Mouse (Mus musculus): ENCODE data around the gene Gpc1. TPM values are rescaled to one million over a fixed set of nuclear protein-coding genes. Genes with fewer than 3 reads are reported as not detected.

Gene Gpc1
- polyA plus RNA-seq, 1 experiment from 2014 or later: 73.6 TPM

DNA sequence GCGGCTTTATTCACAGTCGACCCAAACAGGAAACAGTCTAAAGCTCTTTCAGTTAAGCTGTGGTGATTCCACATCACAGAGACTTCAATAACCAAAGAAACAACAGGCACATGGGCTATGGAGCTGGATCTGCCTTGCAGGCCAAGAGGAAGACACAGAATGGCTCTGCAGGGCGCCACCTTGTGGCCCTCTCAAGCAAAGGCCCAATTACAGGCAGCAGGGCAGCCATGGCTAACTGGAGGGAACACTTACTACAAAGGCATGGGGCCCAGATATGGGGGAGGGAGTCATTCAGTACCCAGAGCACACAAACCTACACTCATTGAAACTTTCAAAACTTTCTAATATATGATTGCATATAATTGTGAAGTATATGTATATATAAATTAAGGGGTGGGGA is 63.6 kb downstream of the Gpc1 start:
- no peak overlapping the region for H3K4me2 ChIP-seq
- no peak overlapping the region for H3K4me3 ChIP-seq
- 11% methylated on average over 3 of the region's 3 CpGs for WGBS
- H3K27ac ChIP-seq: no peak overlapping the region
- no peaks in the 10 kb centered on the region for H3K36me3 ChIP-seq
- no peaks in the 10 kb centered on the region for H3K9me3 ChIP-seq
- ATAC-seq (ENCODE audit: insufficient number of reproducible peaks, low FRiP score, low TSS enrichment, low read depth): no peak
- 0 out of 2 replicates have a peak, but pooled peaks cover 3% of the 10 kb centered on the region for H3K4me1 ChIP-seq
- H3K27me3 ChIP-seq: 0 out of 2 replicates have a peak, but pooled peaks cover 8% of the 10 kb centered on the region
- H3K9ac ChIP-seq: no peak overlapping the region

GRCm38 (mm10) chr1:92902786-92903185 is 71.3 kb downstream of the Gpc1 start, which contains the start of gene Ankmy1:
Gene Ankmy1 (minus strand): TSS chr1:92902906.
- Histone ChIP-seq H3K27me3 (peaks cover 13% of the 10 kb centered on the region; the same call in 1 of the 2 replicates), H3K4me3 (0 out of 2 replicates have a peak within 1 kb of the TSS, but pooled peaks have one; percentile 3), H3K4me1 (peaks cover 18% of the 10 kb centered on the region), H3K9me3 (no peaks in the 10 kb centered on the region), H3K27ac (no peak within 1 kb of the TSS), H3K36me3 (no peaks in the 10 kb centered on the region), H3K4me2 (peak within 1 kb of the TSS; percentile 35), H3K9ac (no peak within 1 kb of the TSS)
- 1% methylated on average over 15 of the region's 15 CpGs for WGBS
- no peak for ATAC-seq (ENCODE audit: insufficient number of reproducible peaks, low FRiP score, low TSS enrichment, low read depth)

DNA sequence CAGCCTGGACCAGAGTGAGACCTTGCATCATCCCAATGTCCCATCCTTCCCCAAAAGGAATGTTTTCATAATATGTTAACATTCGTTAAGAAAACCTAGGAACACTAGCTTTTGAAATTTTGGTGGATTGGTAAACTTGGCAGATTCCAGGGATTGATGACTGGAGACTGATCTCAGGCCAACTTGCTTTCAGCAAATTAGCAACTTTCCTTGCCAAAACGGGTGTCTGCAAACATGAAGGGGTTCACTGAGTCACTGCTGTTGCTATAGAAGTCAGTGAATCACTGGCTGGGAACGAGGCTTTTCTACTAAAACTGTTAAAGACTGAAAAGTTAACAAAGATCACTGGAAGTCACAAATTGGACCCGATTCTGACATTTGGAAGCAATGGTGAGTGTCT is 72.2 kb downstream of the Gpc1 start:
- no peak for ATAC-seq (ENCODE audit: insufficient number of reproducible peaks, low FRiP score, low TSS enrichment, low read depth)
- Histone ChIP-seq H3K9ac (no peak overlapping the region), H3K27me3 (peaks cover 13% of the 10 kb centered on the region; the same call in 1 of the 2 replicates), H3K27ac (no peak overlapping the region), H3K4me2 (no peak overlapping the region), H3K4me1 (peaks cover 22% of the 10 kb centered on the region), H3K36me3 (no peaks in the 10 kb centered on the region), H3K4me3 (no peak overlapping the region), H3K9me3 (no peaks in the 10 kb centered on the region)
- WGBS: 64% methylated on average over 4 of the region's 4 CpGs

DNA sequence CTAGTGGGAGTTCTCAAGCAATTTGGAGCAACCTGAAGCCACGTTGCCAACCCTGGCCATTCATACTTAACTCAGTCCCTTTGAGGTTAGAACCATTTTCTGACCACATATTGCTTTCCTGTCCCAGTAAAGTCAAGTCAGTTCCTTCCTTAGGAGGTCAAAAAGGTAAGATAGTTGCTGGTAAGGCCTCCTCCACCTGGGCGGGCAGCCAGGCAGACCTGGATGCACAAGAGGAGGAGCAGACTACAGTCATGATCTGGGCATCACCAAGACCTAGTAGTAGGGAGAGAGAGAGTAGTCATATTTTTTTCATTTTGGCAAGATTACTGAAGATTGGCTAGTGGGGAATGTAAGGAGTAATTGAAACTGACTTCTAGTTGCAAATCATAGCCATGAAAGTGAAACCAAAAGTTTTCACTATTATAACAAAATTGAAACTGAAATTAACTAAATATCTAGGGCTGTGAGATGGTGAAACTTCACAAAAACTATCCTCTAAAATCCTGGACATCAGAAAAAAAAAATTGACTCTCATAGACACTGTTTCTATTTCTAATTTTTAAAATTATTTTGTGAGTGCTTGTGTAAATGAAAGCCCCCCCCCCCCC is 74.4 kb downstream of the Gpc1 start:
- Histone ChIP-seq H3K4me1 (peaks cover 33% of the 10 kb centered on the region), H3K27ac (no peak overlapping the region), H3K4me2 (no peak overlapping the region), H3K36me3 (no peaks in the 10 kb centered on the region), H3K27me3 (peaks cover 4% of the 10 kb centered on the region; the same call in 1 of the 2 replicates), H3K4me3 (no peak overlapping the region), H3K9ac (no peak overlapping the region), H3K9me3 (no peaks in the 10 kb centered on the region)
- no peak for ATAC-seq (ENCODE audit: insufficient number of reproducible peaks, low FRiP score, low TSS enrichment, low read depth)
- 97% methylated on average over 2 of the region's 2 CpGs for WGBS

DNA sequence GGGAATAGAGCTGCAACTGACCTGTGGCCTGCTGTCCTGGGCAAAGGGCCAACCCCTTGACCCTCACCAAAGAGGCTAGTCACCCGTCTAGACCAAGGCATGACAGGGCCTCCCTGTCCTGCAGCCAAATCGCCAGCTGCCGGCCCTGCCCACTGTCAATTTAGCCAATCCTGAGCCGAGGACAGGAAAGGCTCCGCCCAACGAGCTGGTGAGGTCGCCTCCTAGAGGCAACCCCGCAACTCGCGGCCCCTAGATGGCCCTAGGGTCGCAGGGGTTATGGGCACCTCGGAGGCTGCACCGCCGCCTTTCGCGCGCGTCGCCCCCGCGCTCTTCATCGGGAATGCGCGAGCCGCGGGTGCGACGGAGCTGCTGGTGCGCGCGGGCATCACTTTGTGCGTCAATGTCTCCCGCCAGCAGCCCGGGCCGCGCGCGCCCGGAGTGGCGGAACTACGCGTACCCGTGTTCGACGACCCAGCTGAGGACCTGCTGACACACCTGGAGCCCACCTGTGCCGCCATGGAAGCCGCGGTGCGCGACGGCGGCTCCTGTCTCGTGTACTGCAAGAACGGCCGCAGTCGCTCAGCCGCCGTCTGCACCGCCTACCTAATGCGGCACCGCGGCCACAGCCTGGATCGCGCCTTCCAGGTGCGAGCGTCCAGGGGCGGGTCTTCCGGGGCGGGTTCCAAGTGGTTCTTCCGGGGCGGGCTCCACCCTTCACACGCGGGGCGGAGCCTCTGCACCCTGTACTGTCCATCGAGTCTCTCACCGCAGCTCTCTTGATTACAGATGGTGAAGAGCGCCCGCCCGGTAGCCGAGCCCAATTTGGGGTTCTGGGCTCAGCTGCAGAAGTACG is 75.6 kb downstream of the Gpc1 start, which contains the start of gene Dusp28:
TSS of gene Dusp28 (plus strand) at position 203 of the 853 bp plus-strand sequence.
- Histone ChIP-seq H3K4me3 (peak within 1 kb of the TSS; percentile 83), H3K9me3 (no peaks in the 10 kb centered on the region), H3K27ac (peak within 1 kb of the TSS; percentile 95), H3K4me1 (peaks cover 42% of the 10 kb centered on the region), H3K9ac (peak within 1 kb of the TSS; percentile 77), H3K27me3 (no peaks in the 10 kb centered on the region), H3K4me2 (peak within 1 kb of the TSS; percentile 70), H3K36me3 (no peaks in the 10 kb centered on the region)
- under 1% methylated on average over 77 of the region's 81 CpGs for WGBS
- ATAC-seq (ENCODE audit: insufficient number of reproducible peaks, low FRiP score, low TSS enrichment, low read depth): peak; percentile 87

- no peak for ATAC-seq (ENCODE audit: insufficient number of reproducible peaks, low FRiP score, low TSS enrichment, low read depth)
- peak overlapping the region; percentile 95 for H3K27ac ChIP-seq
- WGBS: 46% methylated on average over 20 of the region's 20 CpGs
Measured at GRCm38 (mm10) chr1:92907632-92908360, 76.4 kb downstream of the Gpc1 start.

DNA sequence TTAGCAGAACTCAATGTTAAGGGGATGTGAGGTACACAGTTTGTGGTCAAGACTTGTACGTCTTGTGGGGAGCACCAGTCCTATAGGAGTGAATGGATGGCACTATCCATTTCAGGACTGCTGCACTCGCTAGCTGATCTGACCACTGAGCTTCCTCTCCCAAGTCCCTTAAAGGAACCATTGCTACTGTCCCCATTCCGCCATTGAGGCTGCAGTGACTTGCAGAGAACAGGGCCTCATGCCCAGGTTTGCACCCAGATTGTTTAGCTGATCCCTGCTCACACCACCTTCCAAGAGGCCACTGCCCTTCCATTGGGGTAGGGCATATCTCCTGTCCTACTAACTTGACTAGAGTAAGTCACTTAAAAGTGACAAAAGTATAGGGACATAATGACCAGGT is 77.2 kb downstream of the Gpc1 start:
- H3K9ac ChIP-seq: no peak overlapping the region
- H3K36me3 ChIP-seq: no peaks in the 10 kb centered on the region
- no peaks in the 10 kb centered on the region for H3K9me3 ChIP-seq
- peaks cover 44% of the 10 kb centered on the region for H3K4me1 ChIP-seq
- no peak for ATAC-seq (ENCODE audit: insufficient number of reproducible peaks, low FRiP score, low TSS enrichment, low read depth)
- no peak overlapping the region for H3K4me2 ChIP-seq
- no peaks in the 10 kb centered on the region for H3K27me3 ChIP-seq
- no peak overlapping the region for H3K4me3 ChIP-seq
- 86% methylated on average over 3 of the region's 3 CpGs for WGBS
- no peak overlapping the region for H3K27ac ChIP-seq

More at GRCm38 (mm10) chr1:92907632-92908360, 76.4 kb downstream of the Gpc1 start:
- no peaks in the 10 kb centered on the region for H3K27me3 ChIP-seq
- H3K4me1 ChIP-seq: peaks cover 46% of the 10 kb centered on the region
- H3K9ac ChIP-seq: peak overlapping the region; percentile 77
- peak overlapping the region; percentile 83 for H3K4me3 ChIP-seq
- no peaks in the 10 kb centered on the region for H3K36me3 ChIP-seq
- H3K4me2 ChIP-seq: peak overlapping the region; percentile 70
- H3K9me3 ChIP-seq: no peaks in the 10 kb centered on the region

GRCm38 (mm10) chr1:92909068-92909467 is 77.6 kb downstream of the Gpc1 start:
- Histone ChIP-seq H3K4me3 (no peak overlapping the region), H3K9ac (no peak overlapping the region), H3K4me1 (peaks cover 44% of the 10 kb centered on the region), H3K36me3 (no peaks in the 10 kb centered on the region), H3K27me3 (no peaks in the 10 kb centered on the region), H3K9me3 (no peaks in the 10 kb centered on the region), H3K27ac (no peak overlapping the region), H3K4me2 (no peak overlapping the region)
- no peak for ATAC-seq (ENCODE audit: insufficient number of reproducible peaks, low FRiP score, low TSS enrichment, low read depth)
- 66% methylated on average over 4 of the region's 4 CpGs for WGBS

MicroRNA genes within 50 kb of the gene (microRNA counts, 519-probe panel; counts per million panel counts)
- 3,036 counts per million, percentile 70 among the panel's probes with 10 or more counts for microRNA mmu-miR-149

Small RNA genes lying within 50 kb of the gene (microRNA-seq; reads per million reads assigned to microRNA genes)
- gene Mir149: 4,883 reads per million, percentile 90 among the genes with 10 or more reads in this experiment

Other genes starting within 250 kb of the Gpc1 start
- gene Olfr1412, start 245.9 kb upstream of the Gpc1 start, polyA plus RNA-seq (2015; fragmentation: Nextera tagmentation; extraction: Ambion mirVana): not detected in 2 replicates
- gene Olfr1411, start 237.2 kb upstream of the Gpc1 start, polyA plus RNA-seq (2015; fragmentation: Nextera tagmentation; extraction: Ambion mirVana): not detected in 2 replicates
- not detected in 2 replicates for gene Olfr1410, start 225.9 kb upstream of the Gpc1 start, polyA plus RNA-seq (2015; fragmentation: Nextera tagmentation; extraction: Ambion mirVana)
- not detected in 2 replicates for gene Olfr12, start 213.9 kb upstream of the Gpc1 start, polyA plus RNA-seq (2015; fragmentation: Nextera tagmentation; extraction: Ambion mirVana)
- 335 and 393 TPM in 2 replicates for gene Cops9, start 189.7 kb upstream of the Gpc1 start, polyA plus RNA-seq (2015; fragmentation: Nextera tagmentation; extraction: Ambion mirVana)
- 0.12 TPM in 1 of 2 replicates, not detected in the other for gene Otos, start 182.8 kb upstream of the Gpc1 start, polyA plus RNA-seq (2015; fragmentation: Nextera tagmentation; extraction: Ambion mirVana)
- 0.20 and 0.43 TPM in 2 replicates for gene Ankmy1, start 71.3 kb downstream of the Gpc1 start, polyA plus RNA-seq (2015; fragmentation: Nextera tagmentation; extraction: Ambion mirVana)
- gene Dusp28, start 75.3 kb downstream of the Gpc1 start, polyA plus RNA-seq (2015; fragmentation: Nextera tagmentation; extraction: Ambion mirVana): 9.8 and 11.7 TPM in 2 replicates
- gene Rnpepl1, start 79.1 kb downstream of the Gpc1 start, polyA plus RNA-seq (2015; fragmentation: Nextera tagmentation; extraction: Ambion mirVana): 37.7 and 44.7 TPM in 2 replicates
- gene Capn10, start 102.7 kb downstream of the Gpc1 start, polyA plus RNA-seq (2015; fragmentation: Nextera tagmentation; extraction: Ambion mirVana): 29.1 and 29.9 TPM in 2 replicates
- gene Gpr35, start 119.2 kb downstream of the Gpc1 start, polyA plus RNA-seq (2015; fragmentation: Nextera tagmentation; extraction: Ambion mirVana): 1.8 and 2.5 TPM in 2 replicates
- not detected in 2 replicates for gene Aqp12, start 174.7 kb downstream of the Gpc1 start, polyA plus RNA-seq (2015; fragmentation: Nextera tagmentation; extraction: Ambion mirVana)

Data from limb, embryonic 15.5 days (tissue).